Mouse (Mus musculus): ENCODE measurements around the gene Fkbp8.

The Fkbp8 gene

GRCm38 (mm10) chr8:70528182-70528797 is 766 bp downstream of the Fkbp8 start:
- DNase-seq (ENCODE audit: low spot score in 2 of 2) = no peak

- no peak for DNase-seq (ENCODE audit: low spot score in 2 of 2)
These were observed 1.8 kb downstream of the Fkbp8 start for GRCm38 (mm10) chr8:70529299-70529698.

- DNase-seq (ENCODE audit: low spot score in 2 of 2) = no peak
These were observed 2.2 kb downstream of the Fkbp8 start for GRCm38 (mm10) chr8:70529741-70530161.

- DNase-seq (ENCODE audit: low spot score in 2 of 2) = no peak
These were observed 2.8 kb downstream of the Fkbp8 start for GRCm38 (mm10) chr8:70530314-70530713.

- DNase-seq (ENCODE audit: low spot score in 2 of 2) = no peak
These were observed 6.8 kb downstream of the Fkbp8 start for GRCm38 (mm10) chr8:70534281-70534680.

GRCm38 (mm10) chr8:70535221-70535620 is 7.7 kb downstream of the Fkbp8 start:
- DNase-seq (ENCODE audit: low spot score in 2 of 2) = no peak

GRCm38 (mm10) chr8:70535701-70536100 is 8.2 kb downstream of the Fkbp8 start:
- no peak for DNase-seq (ENCODE audit: low spot score in 2 of 2)

GRCm38 (mm10) chr8:70538024-70538579 is 10.6 kb downstream of the Fkbp8 start:
- peak in 1 of 2 experiments; percentile 58 for DNase-seq (ENCODE audit: low spot score in 2 of 2)

- DNase-seq (ENCODE audit: low spot score in 2 of 2) = peak; percentile 100
These were observed 11.1 kb downstream of the Fkbp8 start for GRCm38 (mm10) chr8:70538633-70539076.

- peak; percentile 99 for DNase-seq (ENCODE audit: low spot score in 2 of 2)
These were observed 11.7 kb downstream of the Fkbp8 start, which contains the start of gene Ell for GRCm38 (mm10) chr8:70539077-70539813. Gene Ell, plus strand, starts transcription at chr8:70539457.

- no peak for DNase-seq (ENCODE audit: low spot score in 2 of 2)
These were observed 12.5 kb downstream of the Fkbp8 start for GRCm38 (mm10) chr8:70540013-70540506.

GRCm38 (mm10) chr8:70540507-70541071 is 13.1 kb downstream of the Fkbp8 start:
- no peak for DNase-seq (ENCODE audit: low spot score in 2 of 2)

- DNase-seq (ENCODE audit: low spot score in 2 of 2) = no peak
These were observed 13.6 kb downstream of the Fkbp8 start for GRCm38 (mm10) chr8:70541081-70541480.

GRCm38 (mm10) chr8:70544200-70544687 is 16.7 kb downstream of the Fkbp8 start:
- DNase-seq (ENCODE audit: low spot score in 2 of 2) = no peak

GRCm38 (mm10) chr8:70546412-70546811 is 18.9 kb downstream of the Fkbp8 start:
- no peak for DNase-seq (ENCODE audit: low spot score in 2 of 2)

GRCm38 (mm10) chr8:70547762-70548161 is 20.2 kb downstream of the Fkbp8 start:
- DNase-seq (ENCODE audit: low spot score in 2 of 2) = no peak

GRCm38 (mm10) chr8:70549412-70550184 is 22.1 kb downstream of the Fkbp8 start:
- DNase-seq (ENCODE audit: low spot score in 2 of 2) = no peak

GRCm38 (mm10) chr8:70551558-70552161 is 24.1 kb downstream of the Fkbp8 start:
- no peak for DNase-seq (ENCODE audit: low spot score in 2 of 2)

- DNase-seq (ENCODE audit: low spot score in 2 of 2) = no peak
These were observed 25.3 kb downstream of the Fkbp8 start for GRCm38 (mm10) chr8:70552836-70553235.

GRCm38 (mm10) chr8:70553740-70554139 is 26.2 kb downstream of the Fkbp8 start:
- no peak for DNase-seq (ENCODE audit: low spot score in 2 of 2)

Data from spleen, postnatal 14 days (tissue).